Mouse (Mus musculus) liver, postnatal 0 days (tissue): ENCODE measurements around the gene Madcam1. TPM values are rescaled to one million over a fixed set of nuclear protein-coding genes. Genes with fewer than 3 reads are reported as not detected.

Experiments
- ATAC-seq: fragments of 200-750 bp; cut with Nextera tagmentation; 2 replicates; pipeline ENCODE4 v1.8.0; 2017; ENCODE audit warnings: mild to moderate bottlenecking, moderate library complexity
- DNase-seq: peaks from one replicate; pipeline ENCODE4 v3.0.0-alpha.2; 2016
- H3K27ac ChIP-seq: fragments of 300-500 bp; sonication (generic); 2 replicates; pipeline ENCODE4 v1.5.1; 2014; ENCODE audit warnings: antibody characterized with exemption, moderate library complexity, mild to moderate bottlenecking, low read depth
- H3K27me3 ChIP-seq: fragments of 300-500 bp; sonication (generic); 2 replicates; pipeline ENCODE4 v1.6.1; 2014; ENCODE audit warnings: low read length, control low read depth, mixed read lengths; ENCODE audit not compliant: insufficient read depth
- H3K36me3 ChIP-seq: fragments of 300-500 bp; sonication (generic); replicated peaks from 2 replicates; pipeline ENCODE4 v1.6.1; 2014; ENCODE audit warnings: mild to moderate bottlenecking, control low read depth, low read length, moderate library complexity, mixed read lengths; ENCODE audit not compliant: insufficient read depth
- H3K4me1 ChIP-seq: fragments of 300-500 bp; sonication (generic); 2 replicates; pipeline ENCODE4 v1.6.1; 2014; ENCODE audit warnings: antibody characterized with exemption, mild to moderate bottlenecking, control low read depth; ENCODE audit not compliant: insufficient read depth
- H3K4me2 ChIP-seq: fragments of 300-500 bp; sonication (generic); 2 replicates; pipeline ENCODE4 v1.6.1; 2014; ENCODE audit warnings: low read depth, mild to moderate bottlenecking, low read length, moderate library complexity, mixed read lengths
- H3K4me3 ChIP-seq: fragments of 300-500 bp; sonication (generic); 2 replicates; pipeline ENCODE4 v1.5.1; 2014; ENCODE audit warnings: low read depth, low read length
- H3K9ac ChIP-seq: fragments of 300-500 bp; sonication (generic); replicated peaks from 2 replicates; pipeline ENCODE4 v1.6.1; 2014; ENCODE audit warnings: mild to moderate bottlenecking, moderate library complexity
- H3K9me3 ChIP-seq: fragments of 300-500 bp; sonication (generic); 2 replicates; pipeline ENCODE4 v1.6.1; 2016; ENCODE audit warnings: mild to moderate bottlenecking, control low read depth, low read length, mixed read lengths
- CTCF ChIP-seq: sonication (generic); IDR thresholded peaks from 2 replicates; pipeline ENCODE4 v1.5.1; 2016; ENCODE audit warnings: antibody characterized with exemption, low read depth
- EP300 ChIP-seq: IDR thresholded peaks from 2 replicates; pipeline ENCODE4 v1.6.1; 2016; ENCODE audit warnings: antibody characterized with exemption, low read depth, mild to moderate bottlenecking
- WGBS: fragments of 180-500 bp; shearing (Covaris S2); extraction: QIAGEN DNeasy Blood & Tissue Kit; methylation state at CpG from one replicate; pipeline ENCODE4 v1.1.7; 2014; ENCODE audit not compliant: insufficient replicate concordance; 5-methylcytosine and 5-hydroxymethylcytosine counted together
- polyA plus RNA-seq: library from polyadenylated mRNA; unstranded; fragments of >200 nt; fragmentation: Nextera tagmentation; extraction: Ambion mirVana; gene quantifications from 2 replicates; pipeline ENCODE4 v1.2.1, GENCODE M21; 2015

The Madcam1 gene
- polyA plus RNA-seq, 1 experiment from 2014 or later, result 0.19 TPM

DNA sequence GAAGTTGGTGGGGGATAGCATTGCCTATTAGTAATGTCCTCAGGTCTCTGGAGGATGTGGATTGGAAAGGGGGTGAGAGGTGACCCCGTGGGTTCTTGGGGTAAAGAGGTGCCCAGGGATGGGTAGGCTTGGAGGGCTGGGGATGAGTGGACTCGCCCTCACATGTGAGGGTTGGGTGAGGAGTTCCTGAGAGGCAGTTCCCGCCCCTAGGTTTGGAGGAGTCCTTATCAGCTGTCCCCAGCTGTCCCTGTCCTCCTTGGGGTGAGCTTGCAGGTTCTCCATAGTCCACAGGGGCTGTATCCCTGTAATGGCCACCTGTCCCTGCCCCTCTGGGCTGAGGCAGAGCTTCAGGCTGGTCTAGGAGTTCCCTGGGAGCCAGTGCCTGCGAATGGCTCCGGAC is 41.6 kb downstream of the Madcam1 start:
- peak; percentile 81 for DNase-seq
- H3K27ac ChIP-seq, result peak overlapping the region; percentile 79
- ATAC-seq, result peak; percentile 67
- H3K9me3 ChIP-seq, result no peaks in the 10 kb centered on the region
- H3K36me3 ChIP-seq, result peaks cover 49% of the 10 kb centered on the region
- H3K4me2 ChIP-seq, result peak overlapping the region; percentile 77
- TF ChIP-seq EP300 (peak; percentile 96), CTCF (no peak)
- WGBS, result 47% methylated on average over 5 of the region's 5 CpGs
- peak overlapping the region; percentile 87 for H3K9ac ChIP-seq
- H3K27me3 ChIP-seq, result no peaks in the 10 kb centered on the region
- peak overlapping the region; percentile 85 for H3K4me3 ChIP-seq
- peaks cover 47% of the 10 kb centered on the region for H3K4me1 ChIP-seq

DNA sequence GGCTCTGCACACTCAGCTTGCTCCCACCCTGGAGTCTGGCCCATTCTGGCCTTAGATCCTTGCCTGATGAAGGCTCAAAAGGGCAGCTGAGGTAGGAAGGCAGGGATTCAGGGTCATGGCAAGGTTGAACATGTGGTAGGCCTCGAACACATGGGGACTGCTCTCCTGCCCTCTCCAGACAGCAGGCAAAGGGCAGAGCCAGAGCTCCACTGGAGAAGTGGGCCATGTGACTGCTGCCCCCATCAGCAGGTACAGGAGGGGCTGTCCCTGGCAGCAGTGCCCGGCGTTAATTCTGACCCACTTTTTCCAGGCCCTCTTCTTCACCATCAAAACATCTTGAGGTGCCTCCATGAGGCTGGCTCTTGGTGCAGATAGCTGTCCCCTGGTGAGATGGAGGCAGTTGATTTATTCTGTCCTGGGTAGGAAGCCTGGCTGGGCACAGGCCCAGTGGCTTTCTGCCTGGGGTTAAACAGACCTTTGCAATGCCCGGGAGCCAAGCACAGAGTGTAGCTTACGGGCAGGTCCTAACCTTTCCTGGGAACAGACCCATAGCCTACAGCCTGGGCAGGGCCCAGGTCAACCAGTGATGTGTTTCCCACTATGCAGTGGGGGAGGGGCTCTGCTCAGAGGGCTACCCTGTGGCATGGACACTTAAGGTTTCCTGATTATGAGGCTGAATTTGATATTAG is 42.2 kb downstream of the Madcam1 start:
- H3K4me1 ChIP-seq, result peaks cover 45% of the 10 kb centered on the region

DNA sequence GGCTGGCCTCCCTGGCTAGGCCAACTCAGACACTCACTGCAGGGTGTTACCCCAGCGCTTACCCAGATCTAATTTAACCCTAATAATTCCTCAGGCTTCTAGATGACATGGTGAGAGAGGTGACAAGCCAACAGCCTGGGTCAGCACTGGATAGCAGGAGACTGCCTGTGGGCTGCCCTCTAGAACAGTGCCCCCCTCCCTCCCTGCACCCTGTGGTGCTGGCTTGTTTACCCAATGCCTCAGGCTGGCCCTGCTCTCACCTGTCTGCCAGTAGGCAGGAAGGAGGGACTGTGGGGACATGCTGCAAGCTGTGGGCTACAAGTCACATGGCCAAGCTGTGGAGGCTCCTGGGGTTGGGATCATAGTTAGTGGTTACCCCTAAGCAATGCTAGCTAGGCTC is 42.8 kb downstream of the Madcam1 start:
- ATAC-seq (no peak), DNase-seq (no peak)
- Histone ChIP-seq H3K4me1 (peaks cover 42% of the 10 kb centered on the region), H3K36me3 (peaks cover 60% of the 10 kb centered on the region), H3K9me3 (no peaks in the 10 kb centered on the region), H3K9ac (peak overlapping the region; percentile 87), H3K27me3 (no peaks in the 10 kb centered on the region), H3K4me3 (peak overlapping the region; percentile 85), H3K4me2 (peak overlapping the region; percentile 77), H3K27ac (peak overlapping the region; percentile 79)
- WGBS, result 80% methylated on average over 1 of the region's 1 CpGs
- TF ChIP-seq EP300 (no peak), CTCF (no peak)

More for the DNA sequence above, 42.2 kb downstream of the Madcam1 start:
- Histone ChIP-seq H3K4me2 (peak overlapping the region; percentile 77), H3K36me3 (peaks cover 55% of the 10 kb centered on the region), H3K27me3 (no peaks in the 10 kb centered on the region), H3K4me3 (peak overlapping the region; percentile 85), H3K9ac (peak overlapping the region; percentile 87), H3K9me3 (no peaks in the 10 kb centered on the region), H3K27ac (peak overlapping the region; percentile 79)
- no peak for ATAC-seq
- TF ChIP-seq EP300, result no peak
- no peak for TF ChIP-seq CTCF
- 52% methylated on average over 5 of the region's 5 CpGs for WGBS
- DNase-seq, result no peak

DNA sequence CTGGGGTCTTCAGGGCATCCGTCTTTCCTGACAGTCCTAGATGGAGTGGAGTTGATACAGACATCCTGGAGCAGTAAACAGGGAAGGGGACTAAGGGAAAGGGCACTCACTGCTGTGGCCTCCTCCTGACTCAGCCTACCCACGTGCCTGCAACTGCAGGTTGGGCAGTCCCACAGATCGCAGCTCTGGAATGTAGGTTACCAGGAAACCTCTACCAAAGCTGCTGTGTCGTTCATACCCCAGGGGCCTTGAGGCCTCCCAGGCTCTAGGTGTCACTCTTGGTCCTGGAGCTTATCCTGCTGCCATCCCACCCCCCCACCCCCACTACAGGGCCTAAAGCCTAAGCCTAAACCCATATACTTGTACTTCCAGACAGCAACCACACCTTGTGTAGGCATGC is 43.4 kb downstream of the Madcam1 start:
- DNase-seq (no peak), ATAC-seq (no peak)
- Histone ChIP-seq H3K4me1 (peaks cover 43% of the 10 kb centered on the region), H3K27ac (peak overlapping the region; percentile 79; the same call in 1 of the 2 replicates), H3K9ac (peak overlapping the region; percentile 87), H3K36me3 (peaks cover 61% of the 10 kb centered on the region), H3K27me3 (no peaks in the 10 kb centered on the region), H3K9me3 (no peaks in the 10 kb centered on the region), H3K4me2 (peak overlapping the region; percentile 77), H3K4me3 (0 out of 2 replicates have a peak overlapping the region, but pooled peaks have one; percentile 85)
- TF ChIP-seq CTCF (no peak), EP300 (no peak)
- WGBS, result 57% methylated on average over 4 of the region's 4 CpGs

DNA sequence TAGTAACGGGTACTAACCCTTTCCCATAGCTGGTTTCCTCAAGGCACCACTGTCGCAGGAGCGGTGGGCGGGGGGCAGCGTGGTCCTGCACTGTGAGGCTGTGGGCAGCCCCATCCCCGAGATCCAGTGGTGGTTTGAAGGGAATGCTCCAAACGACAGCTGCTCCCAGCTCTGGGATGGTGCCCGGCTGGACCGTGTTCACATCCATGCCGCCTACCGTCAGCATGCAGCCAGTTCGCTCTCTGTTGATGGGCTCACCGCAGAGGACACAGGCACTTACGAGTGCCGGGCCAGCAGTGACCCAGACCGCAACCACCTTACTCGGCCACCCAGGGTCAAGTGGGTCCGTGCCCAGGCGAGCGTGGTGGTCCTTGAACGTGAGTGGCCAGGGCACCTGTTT is 44.3 kb downstream of the Madcam1 start:
- H3K4me2 ChIP-seq, result peak overlapping the region; percentile 13; the same call in 1 of the 2 replicates
- no peak overlapping the region for H3K27ac ChIP-seq
- 92% methylated on average over 21 of the region's 21 CpGs for WGBS
- H3K4me1 ChIP-seq, result peaks cover 47% of the 10 kb centered on the region
- 0 out of 2 replicates have a peak overlapping the region, but pooled peaks have one; percentile 34 for H3K9ac ChIP-seq
- peaks cover 61% of the 10 kb centered on the region for H3K36me3 ChIP-seq
- H3K27me3 ChIP-seq, result no peaks in the 10 kb centered on the region
- no peaks in the 10 kb centered on the region for H3K9me3 ChIP-seq
- TF ChIP-seq CTCF (no peak), EP300 (no peak)
- H3K4me3 ChIP-seq, result no peak overlapping the region
- ATAC-seq, result no peak
- no peak for DNase-seq

DNA sequence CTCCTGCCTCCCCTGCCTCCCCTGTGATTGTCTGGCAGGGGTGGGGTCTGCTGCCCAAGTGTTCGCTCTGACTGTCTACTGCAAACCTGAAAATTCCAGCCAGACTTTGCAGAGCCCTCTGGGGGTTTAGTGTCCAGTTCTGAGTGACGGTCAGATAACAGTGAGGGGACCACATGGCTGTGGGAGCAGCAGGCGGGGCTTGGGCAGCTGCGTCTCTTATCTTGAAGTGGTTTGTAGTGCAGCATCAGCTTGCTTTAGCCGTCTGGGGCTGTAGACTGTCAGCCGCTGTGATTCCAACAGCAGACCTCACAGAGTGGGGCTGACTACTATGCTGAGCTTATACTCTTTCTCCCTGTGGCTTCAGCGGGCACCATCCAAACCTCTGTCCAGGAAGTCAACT is 44.9 kb downstream of the Madcam1 start:
- H3K36me3 ChIP-seq, result peaks cover 61% of the 10 kb centered on the region
- 50% methylated on average over 7 of the region's 7 CpGs for WGBS
- no peak overlapping the region for H3K27ac ChIP-seq
- ATAC-seq, result no peak
- DNase-seq, result no peak
- no peak overlapping the region for H3K4me3 ChIP-seq
- H3K27me3 ChIP-seq, result 0 out of 2 replicates have a peak, but pooled peaks cover 3% of the 10 kb centered on the region
- TF ChIP-seq EP300 (no peak), CTCF (no peak)
- H3K9ac ChIP-seq, result no peak overlapping the region
- peaks cover 46% of the 10 kb centered on the region for H3K4me1 ChIP-seq
- peak overlapping the region; percentile 13 for H3K4me2 ChIP-seq
- no peaks in the 10 kb centered on the region for H3K9me3 ChIP-seq
